Mouse (Mus musculus) CD4-positive, CD25-positive, alpha-beta regulatory T cell, adult 2 months (primary cell): ENCODE measurements around the gene Syde2.

ENCODE experiments used
- DNase-seq: peaks from one replicate; pipeline ENCODE4 v3.0.0-alpha.2; 2012; ENCODE audit warnings: low read depth, low spot score

The Syde2 gene

DNA sequence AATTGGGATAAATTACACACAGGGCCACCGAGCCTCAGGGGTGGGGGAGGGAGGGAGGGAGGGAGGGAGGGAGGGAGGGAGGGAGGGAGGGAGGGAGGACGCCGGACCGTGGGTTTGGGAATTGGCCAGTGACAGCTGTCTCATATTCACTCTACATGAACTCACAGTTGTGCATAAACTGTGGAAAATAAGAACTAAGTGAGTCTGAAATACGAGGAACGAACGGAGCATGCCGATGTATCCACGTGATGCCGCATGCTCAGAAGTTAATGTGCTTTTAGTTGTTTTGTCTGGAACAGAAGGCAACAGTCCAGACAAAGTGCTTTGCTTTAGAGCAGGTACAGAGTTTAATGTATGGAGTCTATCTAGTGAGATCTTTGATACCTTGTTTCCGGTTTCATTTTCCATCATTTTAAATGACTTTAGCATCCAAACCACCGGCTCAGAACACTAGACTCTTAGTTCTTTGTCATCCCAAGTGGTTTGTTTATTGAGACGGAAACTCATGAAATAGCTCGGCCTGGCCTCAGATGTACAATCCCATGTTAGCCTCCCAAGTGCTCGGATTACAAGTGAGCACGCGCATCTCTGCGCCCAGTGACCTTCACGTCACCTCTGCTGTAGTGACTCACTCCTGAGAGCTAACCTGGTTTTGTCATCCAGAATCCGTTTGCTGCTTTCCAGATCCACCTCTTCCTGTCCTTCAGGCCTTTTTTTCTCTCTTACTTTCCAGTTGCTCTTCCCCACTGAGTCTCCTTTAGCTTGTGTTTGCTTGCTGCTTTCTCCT is 22.4 kb downstream of the Syde2 start:
- no peak for DNase-seq

GRCm38 (mm10) chr3:146010751-146011150 is 23.1 kb downstream of the Syde2 start:
- DNase-seq = no peak

GRCm38 (mm10) chr3:146011544-146012218 is 24.0 kb downstream of the Syde2 start:
- no peak for DNase-seq

DNA sequence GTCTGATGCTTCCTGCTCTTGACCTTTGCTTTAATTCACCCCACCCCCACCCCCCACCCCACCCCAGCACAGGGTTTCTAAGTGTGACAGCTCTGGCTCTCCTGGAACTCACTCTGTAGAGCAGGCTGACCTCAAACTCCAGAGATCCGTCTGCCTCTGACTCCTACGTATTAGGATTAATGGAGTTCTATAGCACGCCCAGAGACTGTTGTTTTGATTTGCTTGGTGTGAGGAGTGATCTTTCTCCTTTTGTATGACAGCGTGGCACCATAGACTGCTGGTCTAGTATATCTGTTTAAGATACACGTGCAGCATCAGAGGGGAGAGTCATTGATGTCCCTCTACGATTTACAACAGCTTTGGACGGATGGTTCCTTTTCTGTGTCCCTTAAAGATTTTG is 25.8 kb downstream of the Syde2 start:
- no peak for DNase-seq

GRCm38 (mm10) chr3:146014321-146014720 is 26.7 kb downstream of the Syde2 start:
- no peak for DNase-seq

DNA sequence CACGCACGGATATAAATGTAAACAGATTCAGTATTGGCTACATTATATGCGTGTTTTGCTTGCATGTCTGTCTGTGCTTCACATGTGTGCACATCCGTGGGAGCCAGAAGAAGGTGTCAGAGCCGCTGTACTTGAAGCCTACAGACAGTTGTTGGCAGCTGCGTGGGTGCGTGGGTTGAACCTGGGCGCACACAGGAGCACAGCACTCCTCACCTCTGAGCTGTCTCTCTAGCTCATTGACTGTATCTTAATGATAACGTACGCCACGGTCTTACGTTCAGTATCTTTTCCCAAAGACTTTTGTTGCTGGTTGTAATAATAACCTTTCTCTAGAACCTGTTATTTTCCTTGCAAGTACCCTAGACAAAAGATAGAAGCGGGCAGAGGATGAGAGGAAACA is 29.3 kb downstream of the Syde2 start:
- DNase-seq = no peak

GRCm38 (mm10) chr3:146017521-146017920 is 29.9 kb downstream of the Syde2 start:
- no peak for DNase-seq

DNA sequence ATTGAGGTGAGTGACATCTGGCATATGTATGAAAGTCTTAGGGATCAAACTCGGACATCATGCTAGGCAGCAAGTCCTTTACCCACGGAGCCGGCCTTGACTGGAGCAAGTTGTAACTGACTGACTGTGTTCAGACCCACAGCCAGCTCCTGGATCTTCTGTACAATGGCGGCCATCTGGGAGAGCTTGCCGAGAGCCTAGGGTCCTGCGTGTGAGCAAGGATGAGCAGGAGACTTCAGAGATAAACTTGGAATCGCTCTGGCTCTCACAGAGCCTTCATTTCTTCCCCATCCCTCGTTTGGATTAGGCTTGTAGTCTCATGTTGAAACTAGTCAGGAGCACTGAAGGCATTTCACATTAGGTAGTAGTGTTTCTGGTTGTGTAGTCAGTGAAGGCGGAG is 34.6 kb downstream of the Syde2 start:
- no peak for DNase-seq

DNA sequence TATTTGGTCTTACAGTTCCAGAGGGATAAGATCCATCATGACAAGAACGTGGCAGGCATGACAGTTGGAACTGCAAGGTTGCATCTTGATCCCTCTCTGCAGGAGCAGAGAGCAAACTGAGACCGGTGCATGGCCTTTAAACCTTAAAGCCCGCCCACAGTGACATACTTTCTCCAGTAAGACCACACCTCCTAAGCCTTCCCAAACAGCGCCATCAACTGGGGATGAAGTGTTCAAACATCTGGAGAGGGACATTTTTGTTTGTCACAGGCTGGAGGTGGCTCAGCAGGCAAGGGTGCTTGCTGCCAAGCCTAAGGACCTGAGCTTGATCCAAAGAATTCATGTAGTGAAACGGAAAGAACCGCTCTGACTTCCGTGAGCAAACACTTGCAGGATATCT is 37.1 kb downstream of the Syde2 start:
- no peak for DNase-seq

GRCm38 (mm10) chr3:146025499-146025898 is 37.8 kb downstream of the Syde2 start:
- DNase-seq = no peak

DNA sequence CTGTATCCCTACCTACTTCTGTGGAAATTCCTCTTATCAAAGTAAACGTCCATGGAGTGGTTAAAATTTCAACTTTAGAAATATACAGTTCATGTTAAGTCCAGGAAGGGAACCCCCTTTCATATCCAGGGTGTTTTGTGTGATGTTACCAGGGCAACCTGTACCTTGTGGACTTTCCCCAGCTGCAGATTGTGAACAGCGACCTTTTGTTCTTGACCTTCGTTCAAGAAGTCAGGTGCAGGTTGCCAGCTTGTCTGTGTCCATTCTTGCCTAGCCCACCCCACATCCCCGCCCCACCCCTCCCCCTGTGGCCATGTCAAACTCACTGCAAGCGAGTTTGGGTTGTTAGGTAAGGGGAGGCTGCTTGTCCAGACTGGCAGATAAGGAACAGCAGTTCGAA is 39.4 kb downstream of the Syde2 start:
- DNase-seq = peak; percentile 43

DNA sequence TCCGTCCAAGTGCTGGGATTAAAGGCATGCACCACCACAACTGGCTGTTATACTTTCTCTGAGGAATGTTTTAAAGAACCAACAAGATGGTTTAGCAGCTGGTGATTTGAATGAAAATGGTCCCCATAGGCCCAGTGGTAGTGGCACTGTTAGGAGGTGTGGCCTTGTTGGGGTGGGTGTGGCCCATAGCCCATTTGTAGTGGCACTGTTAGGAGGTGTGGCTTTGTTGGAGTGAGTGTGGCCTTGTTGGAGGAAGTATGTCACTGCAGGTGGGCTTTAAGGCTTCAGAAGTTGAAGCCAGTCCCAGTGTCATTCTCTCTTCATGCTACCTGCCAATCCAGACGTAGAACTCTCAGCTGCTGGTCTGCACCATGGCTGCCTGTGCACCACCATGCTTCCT is 40.7 kb downstream of the Syde2 start:
- DNase-seq = no peak

DNA sequence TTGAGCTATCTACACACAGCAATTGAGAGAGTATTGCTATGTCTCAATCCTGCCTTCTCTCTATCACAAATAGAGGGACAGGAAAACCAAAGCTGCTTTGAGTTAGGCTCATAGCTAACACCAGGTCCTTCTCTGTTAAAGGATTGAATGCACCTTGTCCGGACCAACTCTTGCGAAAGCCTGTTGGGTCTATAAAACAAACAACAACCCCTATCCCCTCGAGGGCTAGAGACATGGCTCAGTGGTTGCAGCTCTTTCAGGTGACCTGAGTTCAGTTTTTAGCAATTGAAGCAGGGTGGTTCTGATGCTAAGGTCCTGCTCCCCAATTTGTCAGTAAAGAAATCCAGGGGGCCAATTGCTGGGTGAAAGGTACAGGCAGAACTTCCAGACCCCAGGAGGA is 41.6 kb downstream of the Syde2 start:
- no peak for DNase-seq

DNA sequence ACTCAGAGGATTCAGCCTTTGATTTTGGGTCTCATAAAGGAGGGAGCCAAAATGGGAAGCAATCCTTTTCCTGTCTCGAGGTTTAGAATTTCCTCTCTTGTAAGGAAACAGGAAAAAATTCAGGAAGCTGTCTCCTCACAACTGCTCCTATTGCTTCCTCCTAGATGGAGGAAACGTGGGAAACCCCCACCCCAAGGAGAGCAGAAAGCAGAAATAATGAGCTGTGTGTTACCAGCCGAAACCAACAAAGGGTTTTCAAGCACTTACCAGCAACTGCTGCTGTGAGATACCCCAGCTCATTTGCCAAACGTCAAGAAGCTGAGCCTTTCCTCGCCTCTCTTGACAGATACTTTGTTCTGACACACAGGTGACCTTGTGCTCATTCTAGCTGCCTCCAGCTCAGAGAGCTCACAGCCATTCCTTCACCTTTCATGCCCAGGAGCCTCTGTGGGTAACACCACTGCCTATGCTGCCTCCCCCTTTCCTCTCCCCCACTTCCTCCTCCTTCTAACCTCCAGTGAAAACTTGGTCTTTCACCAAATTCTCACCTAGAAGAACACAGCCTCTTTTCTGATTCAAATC is 42.7 kb downstream of the Syde2 start:
- DNase-seq = no peak

- no peak for DNase-seq
Measured at GRCm38 (mm10) chr3:146032976-146033375, 45.3 kb downstream of the Syde2 start.

DNA sequence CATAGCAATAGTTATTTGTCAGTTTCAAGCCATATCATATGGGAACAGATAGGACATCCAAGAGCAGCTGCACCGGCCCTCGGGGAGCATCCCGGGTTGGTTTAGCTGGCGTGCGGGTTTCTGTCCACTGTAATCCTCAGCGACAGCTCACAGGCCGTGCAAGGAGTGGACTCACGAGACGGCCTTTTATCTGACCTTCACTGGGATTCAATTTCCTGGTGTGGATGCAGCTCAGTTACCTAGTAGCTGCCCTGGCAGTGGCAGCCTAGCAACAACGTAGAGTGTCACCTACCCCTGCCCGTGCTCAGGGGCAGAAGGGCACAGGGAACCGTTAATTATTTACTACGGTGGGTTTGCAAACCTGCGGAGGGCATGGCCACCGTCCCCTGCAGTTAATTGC is 50.2 kb downstream of the Syde2 start:
- no peak for DNase-seq

GRCm38 (mm10) chr3:146039132-146039903 is 51.6 kb downstream of the Syde2 start:
- peak; percentile 74 for DNase-seq

DNA sequence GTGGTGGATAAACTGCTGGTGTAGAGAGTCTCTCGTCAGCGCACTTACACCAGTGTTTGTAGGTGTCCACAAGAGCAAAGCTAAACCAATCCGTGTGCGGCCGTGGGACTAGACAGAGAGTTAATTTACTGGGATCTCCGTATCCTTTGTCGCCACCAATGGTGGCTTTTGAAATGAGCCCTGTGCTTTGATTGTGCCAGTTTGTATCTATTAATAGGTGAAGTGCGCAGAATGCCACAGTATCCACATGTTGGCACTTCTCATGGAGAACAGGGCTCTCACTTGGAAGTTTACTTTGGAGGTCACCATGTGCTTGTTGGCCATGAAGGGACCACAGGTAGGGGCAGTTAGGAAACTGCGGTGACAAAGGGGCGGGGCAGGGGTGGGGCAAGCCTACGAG is 53.7 kb downstream of the Syde2 start:
- no peak for DNase-seq

- peak; percentile 50 for DNase-seq
Measured at GRCm38 (mm10) chr3:146044977-146045376, 57.3 kb downstream of the Syde2 start.

GRCm38 (mm10) chr3:146046076-146046475 is 58.4 kb downstream of the Syde2 start:
- no peak for DNase-seq

GRCm38 (mm10) chr3:146047704-146048207 is 60.1 kb downstream of the Syde2 start:
- DNase-seq = peak; percentile 16

- DNase-seq = no peak
Measured at GRCm38 (mm10) chr3:146049951-146050350, 62.3 kb downstream of the Syde2 start.
